Mouse (Mus musculus) lung, postnatal 36 days (tissue): Measurements from ENCODE around the gene Syt17.

ENCODE experiments used
- DNase-seq: peaks from one replicate; pipeline ENCODE4 v3.0.0; 2022; ENCODE audit warnings: mixed read lengths

Gene Syt17

DNA sequence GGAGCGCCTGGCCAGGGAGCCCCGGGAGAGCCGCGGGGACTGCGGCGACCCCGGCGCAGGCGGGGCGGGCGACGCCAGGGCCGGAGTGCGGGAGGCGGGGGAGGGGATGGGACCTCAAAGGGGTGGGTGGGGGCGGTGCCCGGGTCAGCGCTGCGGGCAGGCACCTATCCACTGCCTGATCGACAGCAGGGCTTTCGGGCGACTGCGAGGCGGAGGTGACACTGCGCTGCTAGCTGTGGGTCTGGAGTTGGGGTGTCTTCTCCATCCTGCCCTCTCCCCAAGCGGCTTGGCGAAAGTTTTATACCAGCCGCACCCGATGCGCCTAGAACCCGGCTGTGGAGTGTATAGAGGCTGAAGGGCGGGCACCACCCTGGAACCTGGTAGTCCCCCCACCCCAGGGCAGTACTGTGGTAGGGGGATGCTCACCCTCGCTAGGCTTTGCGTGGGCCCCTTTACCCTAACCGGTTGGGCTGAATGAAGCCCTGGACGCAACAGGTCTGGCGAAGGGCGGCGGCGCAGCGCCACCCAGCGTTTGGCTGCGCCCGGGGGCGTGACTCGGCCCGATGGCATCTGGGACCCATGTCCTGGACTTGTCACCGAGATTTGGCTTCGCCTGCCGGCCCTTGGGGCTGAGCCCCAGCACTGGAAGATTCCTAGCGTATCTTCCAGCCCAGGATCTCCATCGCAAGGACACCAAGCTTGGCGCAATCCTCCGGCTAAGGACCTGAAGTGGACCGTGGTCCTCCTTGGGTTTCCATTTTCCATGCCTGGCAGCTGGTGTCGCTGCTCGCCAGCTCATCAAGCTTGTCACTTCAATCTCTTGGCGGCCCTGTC is at the start of gene Syt17:
Gene Syt17 (minus strand): TSS at position 89 of the 834 bp plus-strand sequence.
- peak; percentile 82 for DNase-seq

- DNase-seq: no peak
Measured at GRCm38 (mm10) chr7:118494892-118495579, 47.0 kb upstream of the Syt17 start.

- peak; percentile 75 for DNase-seq
Measured at GRCm38 (mm10) chr7:118493892-118494291, 45.9 kb upstream of the Syt17 start.

- DNase-seq: peak; percentile 92
Measured at GRCm38 (mm10) chr7:118491431-118492147, 43.6 kb upstream of the Syt17 start, which contains the start of gene Itpripl2. Gene Itpripl2 (minus strand): TSS chr7:118491975.

DNA sequence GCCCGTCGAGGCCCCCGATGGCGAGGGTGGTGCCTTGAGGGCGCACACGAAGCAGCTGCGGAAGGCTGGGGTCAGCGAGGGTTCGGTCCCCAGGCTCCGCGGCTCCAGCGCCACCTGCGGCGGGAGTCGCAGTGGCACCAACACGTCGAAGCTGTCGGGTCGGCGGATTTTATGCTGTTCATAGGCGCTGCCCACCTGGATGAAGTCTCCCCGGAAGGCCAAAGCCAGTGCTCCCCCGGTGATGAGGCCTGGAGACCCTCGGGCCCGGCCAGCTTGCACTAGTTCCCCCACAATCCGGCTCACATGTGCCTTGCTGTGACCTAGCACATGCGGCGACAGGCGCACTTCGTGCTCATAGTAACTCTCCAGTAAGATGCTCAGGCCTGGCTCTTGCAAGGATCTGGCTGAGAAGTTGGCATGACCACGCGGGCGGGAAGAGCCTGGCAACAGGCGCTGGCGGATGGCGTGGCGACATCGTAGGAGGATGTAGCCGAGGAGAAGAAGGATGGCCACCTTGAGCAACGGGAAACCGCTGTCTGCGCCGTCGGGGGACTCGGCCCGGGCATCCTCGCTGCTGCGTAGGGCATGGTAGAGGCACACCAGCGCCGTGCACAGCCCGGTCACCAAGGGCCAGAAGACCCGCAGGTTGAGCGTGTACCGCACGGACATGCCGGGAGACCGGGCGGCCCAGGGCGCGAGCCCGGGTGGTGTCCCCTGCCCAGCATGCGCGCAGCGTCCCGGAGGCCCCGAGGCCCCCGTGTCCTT is 42.8 kb upstream of the Syt17 start:
- peak; percentile 59 for DNase-seq

DNA sequence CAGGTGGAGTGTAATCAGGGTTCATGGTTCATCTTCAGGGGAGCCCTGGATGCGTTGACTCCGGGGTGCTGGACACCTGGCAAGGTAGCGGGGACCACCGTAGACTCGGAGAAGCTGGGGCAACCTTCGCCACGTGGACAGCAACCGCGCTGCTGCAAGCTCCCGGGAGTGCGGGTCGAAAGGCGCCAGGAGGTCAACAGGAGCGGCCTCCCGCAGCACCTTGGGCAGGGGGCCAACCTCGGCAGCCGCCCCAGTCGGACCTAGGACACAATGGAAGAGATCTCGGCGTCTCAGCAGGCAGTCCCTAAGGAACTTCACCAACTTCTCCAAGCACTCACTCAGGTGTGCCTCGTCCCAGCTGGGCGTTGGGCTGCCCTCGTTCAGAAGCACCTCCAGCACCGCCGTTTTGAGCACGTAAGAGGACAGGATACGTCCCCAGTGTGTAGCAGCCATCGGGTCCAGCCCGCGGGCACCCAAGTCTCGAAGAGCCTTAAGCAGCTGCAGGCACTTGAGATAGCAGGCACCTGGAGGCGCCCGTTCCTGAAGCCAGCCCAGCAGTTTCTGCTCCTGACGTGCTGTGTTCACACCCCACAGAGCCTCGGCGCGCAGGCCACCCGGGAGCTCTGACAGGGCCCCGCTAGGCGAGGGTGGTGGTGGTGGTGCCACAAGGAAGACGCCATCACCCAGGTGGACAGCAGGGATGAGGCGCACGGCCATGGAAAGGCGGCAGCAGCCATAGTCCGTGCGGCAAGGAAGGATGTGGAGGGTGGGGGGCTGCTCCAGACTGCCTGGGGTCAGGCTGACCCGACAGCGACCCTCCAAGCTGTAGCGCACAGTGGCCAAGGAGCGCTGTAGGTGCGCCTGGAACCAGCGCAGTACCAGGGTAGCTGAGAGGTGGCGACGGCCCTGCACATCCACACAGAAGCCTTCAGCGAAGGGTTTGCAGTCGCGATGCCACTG is 42.0 kb upstream of the Syt17 start:
- peak; percentile 28 for DNase-seq

DNA sequence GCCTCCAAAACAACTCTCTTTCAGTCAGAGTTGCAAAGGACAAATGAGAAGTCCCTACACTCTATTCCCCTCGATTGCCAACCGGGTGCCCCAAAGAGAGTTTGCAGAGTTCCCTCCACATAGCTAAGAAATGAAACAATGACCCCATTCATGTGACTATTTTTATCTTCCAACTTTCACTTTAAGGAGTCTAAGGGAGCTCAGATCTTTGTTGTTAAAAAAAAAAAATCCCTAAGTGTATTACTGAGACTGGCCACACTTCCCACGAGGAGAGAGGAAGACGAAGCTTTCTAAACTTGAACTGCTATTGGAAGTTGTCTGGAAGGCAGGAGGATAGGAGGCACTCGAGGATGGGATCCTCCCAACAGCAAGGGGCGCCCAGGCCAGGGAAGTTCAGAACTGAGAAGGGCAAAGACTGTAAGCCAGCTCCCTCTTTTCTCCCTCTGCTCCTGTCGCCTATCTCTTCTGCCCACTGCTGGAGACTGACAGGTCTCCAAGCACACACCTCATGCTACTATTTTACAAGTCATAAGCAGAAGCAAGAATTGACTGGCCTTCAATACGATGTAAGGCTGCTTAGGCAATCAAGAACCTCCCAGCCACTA is 40.1 kb upstream of the Syt17 start:
- no peak for DNase-seq

GRCm38 (mm10) chr7:118486917-118487316 is 38.9 kb upstream of the Syt17 start:
- no peak for DNase-seq

- DNase-seq: peak; percentile 27
Measured at GRCm38 (mm10) chr7:118483996-118484395, 36.0 kb upstream of the Syt17 start.

GRCm38 (mm10) chr7:118482001-118482400 is 34.0 kb upstream of the Syt17 start:
- no peak for DNase-seq

GRCm38 (mm10) chr7:118481047-118481810 is 33.2 kb upstream of the Syt17 start:
- DNase-seq: peak; percentile 35

DNA sequence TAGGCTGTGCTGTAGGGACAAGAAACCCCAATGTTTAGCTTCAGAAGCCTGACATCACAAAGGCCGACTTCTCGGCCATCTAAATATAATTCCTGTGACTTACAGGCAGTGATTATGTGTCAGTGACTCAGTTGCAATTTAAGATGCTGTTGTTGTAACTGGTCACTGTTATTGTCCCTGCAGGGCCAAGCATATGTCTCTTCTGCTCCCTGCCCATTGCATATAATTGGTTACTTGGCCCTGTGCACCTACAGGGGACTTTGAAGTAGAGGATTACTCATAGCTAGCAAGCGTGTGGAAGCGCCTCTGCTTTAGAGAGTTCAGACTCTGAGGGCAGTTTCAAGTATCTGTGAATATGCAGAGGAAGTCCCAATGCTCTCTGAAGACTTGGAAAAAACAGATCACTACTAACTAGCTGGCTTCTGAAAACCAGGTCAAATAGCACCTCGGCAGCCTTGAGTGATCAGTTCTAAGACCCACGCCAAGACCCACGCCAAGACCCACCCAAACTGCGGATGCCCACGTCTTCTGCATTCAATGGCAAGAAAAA is 32.2 kb upstream of the Syt17 start:
- DNase-seq: no peak

- DNase-seq: peak; percentile 75
Measured at GRCm38 (mm10) chr7:118478835-118479312, 30.9 kb upstream of the Syt17 start.

DNA sequence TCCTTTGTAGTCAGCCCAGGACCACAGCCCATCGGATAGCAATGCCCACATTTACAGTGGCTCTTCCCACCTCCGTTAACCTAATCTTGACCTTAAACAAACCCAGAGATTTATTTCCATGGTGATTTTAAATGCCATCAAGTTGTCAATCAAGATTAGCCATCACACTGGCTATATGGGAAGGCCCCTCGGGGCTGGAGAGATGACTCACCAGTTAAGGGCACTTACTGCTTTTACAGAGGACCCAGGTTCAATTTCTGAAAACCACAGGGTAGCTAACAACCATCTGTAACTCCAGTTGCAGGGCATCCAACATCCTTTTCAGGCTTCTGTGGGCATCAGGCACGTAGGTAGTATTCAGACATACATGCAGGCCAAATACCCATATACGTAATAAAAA is 28.4 kb upstream of the Syt17 start:
- DNase-seq: no peak

- DNase-seq: no peak
Measured at GRCm38 (mm10) chr7:118475008-118475705, 27.1 kb upstream of the Syt17 start.

DNA sequence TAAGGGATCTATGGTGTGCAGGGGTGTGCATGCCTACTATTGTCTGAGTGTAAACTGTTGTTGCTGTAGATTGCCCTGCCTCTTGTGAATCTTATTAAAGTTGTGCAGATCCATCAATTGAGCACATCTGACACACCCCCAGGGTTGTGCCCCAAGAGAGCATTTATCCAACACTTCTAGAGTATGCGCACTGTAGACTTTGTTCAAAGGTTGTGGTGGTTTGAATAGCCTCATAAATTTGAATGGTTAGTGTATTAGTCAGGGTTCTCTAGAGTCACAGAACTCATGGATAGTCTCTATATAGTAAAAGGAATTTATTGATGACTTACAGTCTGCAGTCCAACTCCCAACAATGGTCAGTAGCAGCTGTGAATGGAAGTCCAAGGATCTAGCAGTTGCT is 24.9 kb upstream of the Syt17 start:
- DNase-seq: no peak

- no peak for DNase-seq
Measured at GRCm38 (mm10) chr7:118468060-118468459, 20.0 kb upstream of the Syt17 start.

DNA sequence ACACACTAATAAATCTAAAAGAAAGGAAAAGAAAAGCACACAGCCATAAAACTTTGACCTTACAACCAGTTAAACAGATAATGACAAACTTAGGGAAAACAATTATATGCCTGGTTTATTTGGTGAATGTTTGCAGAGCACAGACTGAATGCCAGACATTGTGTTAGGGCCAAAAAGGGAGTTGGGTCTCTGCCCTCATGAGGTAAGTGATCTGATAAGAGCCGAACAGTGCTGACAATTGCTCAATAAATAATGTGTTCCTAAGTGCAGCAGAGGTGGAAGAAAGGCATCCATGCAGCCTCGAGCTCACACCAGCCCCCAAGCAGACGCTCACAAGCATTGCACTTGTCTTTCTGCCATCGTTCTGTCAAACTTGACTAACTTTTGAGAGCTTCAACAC is 16.4 kb upstream of the Syt17 start:
- peak; percentile 77 for DNase-seq
